Mouse (Mus musculus): ENCODE data around the gene Rab3c. TPM values are rescaled to one million over a fixed set of nuclear protein-coding genes. Genes with fewer than 3 reads are reported as not detected.
A peak's percentile ranks its signal among the peaks of the same experiment; 100 is the strongest.

The Rab3c gene
- polyA plus RNA-seq, 1 experiment: not detected

GRCm38 (mm10) chr13:110031886-110032285, 248.9 kb downstream of the Rab3c start:
- Histone ChIP-seq H3K27ac (ENCODE audit: insufficient read depth, low read length) (no peak overlapping the region), H3K9me3 (replicated peaks; ENCODE audit: control insufficient read depth, insufficient read depth, low read length, poor library complexity, severe bottlenecking) (no peaks in the 10 kb centered on the region), H3K4me1 (ENCODE audit: control insufficient read depth, insufficient read depth, low read length) (no peaks in the 10 kb centered on the region), H3K9ac (ENCODE audit: low read depth, poor library complexity, severe bottlenecking) (no peak overlapping the region), H3K27me3 (ENCODE audit: control insufficient read depth, insufficient read depth, low read length, poor library complexity, severe bottlenecking) (no peaks in the 10 kb centered on the region), H3K4me3 (ENCODE audit: low read depth, low read length) (no peak overlapping the region), H3K36me3 (ENCODE audit: control insufficient read depth, insufficient read depth, low read length, poor library complexity, severe bottlenecking) (no peaks in the 10 kb centered on the region)
- no peak for TF ChIP-seq EP300 (IDR thresholded peaks at IDR 0.05; ENCODE audit: insufficient read depth, low read depth, low read length)
- TF ChIP-seq POLR2A (IDR thresholded peaks at IDR 0.05; ENCODE audit: insufficient read depth, low read length): no peak
- no peak for TF ChIP-seq CTCF (IDR thresholded peaks at IDR 0.05; ENCODE audit: low read depth, low read length)

DNA sequence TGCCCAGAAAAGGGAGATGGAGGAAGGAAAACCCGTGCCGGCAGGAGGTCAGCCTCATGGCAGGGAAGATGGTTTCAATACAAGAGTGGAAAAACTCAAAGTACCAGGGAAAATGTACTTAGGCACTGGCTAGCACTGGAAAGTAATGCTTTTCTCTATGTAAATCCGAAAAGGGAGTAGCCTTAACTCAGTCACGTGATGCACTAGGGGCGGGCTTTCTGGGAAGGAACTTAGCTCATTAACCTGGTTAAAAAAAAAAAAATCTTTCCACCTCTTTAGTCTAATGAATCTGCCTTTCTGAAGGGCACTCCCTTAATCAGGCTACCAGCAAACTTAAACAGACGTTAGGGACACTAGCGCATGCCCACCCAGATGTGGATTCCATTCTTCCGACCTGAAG, 249.7 kb downstream of the Rab3c start:
- Histone ChIP-seq H3K4me3 (ENCODE audit: low read depth, low read length) (no peak overlapping the region), H3K27me3 (ENCODE audit: control insufficient read depth, insufficient read depth, low read length, poor library complexity, severe bottlenecking) (no peaks in the 10 kb centered on the region)

DNA sequence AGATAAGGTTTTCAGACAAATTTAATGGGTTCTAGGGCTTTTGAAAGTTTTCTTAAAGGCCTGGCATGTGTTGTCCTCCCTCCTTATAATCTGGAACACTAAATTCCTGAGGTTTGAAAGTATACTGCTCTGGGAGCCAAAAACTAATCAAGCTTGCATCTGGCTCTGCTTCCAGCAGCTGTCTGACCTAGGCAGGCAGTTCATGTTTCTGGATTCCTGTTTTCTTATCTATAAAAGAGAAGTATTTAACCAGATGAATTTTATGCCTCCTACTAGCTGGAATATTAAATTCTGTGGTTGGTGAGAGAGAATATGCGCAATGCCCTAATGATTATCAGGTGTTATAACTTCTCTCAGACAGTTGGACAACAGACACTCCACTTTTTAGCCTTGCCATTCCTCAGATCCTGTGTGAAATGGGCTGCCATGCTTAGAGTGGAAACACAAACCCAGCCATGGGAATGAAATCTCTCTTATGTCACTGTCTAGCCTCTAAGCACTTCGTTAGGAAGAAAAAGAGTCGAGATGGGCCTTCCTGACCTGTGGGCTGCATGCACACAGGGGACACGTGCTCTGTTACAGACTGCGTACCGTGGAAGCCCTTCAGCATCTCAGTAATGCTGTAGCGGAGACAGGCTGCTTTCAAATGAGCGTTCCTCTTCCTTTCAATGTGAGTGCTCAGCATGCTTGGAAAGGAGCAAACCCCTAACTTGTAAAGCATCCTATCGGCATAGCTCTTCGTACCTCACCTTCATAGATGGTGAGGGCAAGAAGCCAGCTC, 256.2 kb downstream of the Rab3c start:
- Histone ChIP-seq H3K4me3 (ENCODE audit: low read depth, low read length) (no peak overlapping the region), H3K27me3 (ENCODE audit: control insufficient read depth, insufficient read depth, low read length, poor library complexity, severe bottlenecking) (no peaks in the 10 kb centered on the region), H3K9ac (ENCODE audit: low read depth, poor library complexity, severe bottlenecking) (no peak overlapping the region), H3K9me3 (replicated peaks; ENCODE audit: control insufficient read depth, insufficient read depth, low read length, poor library complexity, severe bottlenecking) (peaks cover 3% of the 10 kb centered on the region), H3K27ac (ENCODE audit: insufficient read depth, low read length) (no peak overlapping the region), H3K4me1 (ENCODE audit: control insufficient read depth, insufficient read depth, low read length) (no peaks in the 10 kb centered on the region), H3K36me3 (ENCODE audit: control insufficient read depth, insufficient read depth, low read length, poor library complexity, severe bottlenecking) (no peaks in the 10 kb centered on the region)
- TF ChIP-seq CTCF (IDR thresholded peaks at IDR 0.05; ENCODE audit: low read depth, low read length) (no peak), POLR2A (IDR thresholded peaks at IDR 0.05; ENCODE audit: insufficient read depth, low read length) (no peak), EP300 (IDR thresholded peaks at IDR 0.05; ENCODE audit: insufficient read depth, low read depth, low read length) (no peak)

More for the DNA sequence above, 249.7 kb downstream of the Rab3c start:
- no peaks in the 10 kb centered on the region for H3K4me1 ChIP-seq (ENCODE audit: control insufficient read depth, insufficient read depth, low read length)
- TF ChIP-seq EP300 (IDR thresholded peaks at IDR 0.05; ENCODE audit: insufficient read depth, low read depth, low read length): no peak
- no peak for TF ChIP-seq POLR2A (IDR thresholded peaks at IDR 0.05; ENCODE audit: insufficient read depth, low read length)
- TF ChIP-seq CTCF (IDR thresholded peaks at IDR 0.05; ENCODE audit: low read depth, low read length): no peak
- no peaks in the 10 kb centered on the region for H3K36me3 ChIP-seq (ENCODE audit: control insufficient read depth, insufficient read depth, low read length, poor library complexity, severe bottlenecking)
- no peak overlapping the region for H3K27ac ChIP-seq (ENCODE audit: insufficient read depth, low read length)
- no peaks in the 10 kb centered on the region for H3K9me3 ChIP-seq (replicated peaks; ENCODE audit: control insufficient read depth, insufficient read depth, low read length, poor library complexity, severe bottlenecking)
- no peak overlapping the region for H3K9ac ChIP-seq (ENCODE audit: low read depth, poor library complexity, severe bottlenecking)

DNA sequence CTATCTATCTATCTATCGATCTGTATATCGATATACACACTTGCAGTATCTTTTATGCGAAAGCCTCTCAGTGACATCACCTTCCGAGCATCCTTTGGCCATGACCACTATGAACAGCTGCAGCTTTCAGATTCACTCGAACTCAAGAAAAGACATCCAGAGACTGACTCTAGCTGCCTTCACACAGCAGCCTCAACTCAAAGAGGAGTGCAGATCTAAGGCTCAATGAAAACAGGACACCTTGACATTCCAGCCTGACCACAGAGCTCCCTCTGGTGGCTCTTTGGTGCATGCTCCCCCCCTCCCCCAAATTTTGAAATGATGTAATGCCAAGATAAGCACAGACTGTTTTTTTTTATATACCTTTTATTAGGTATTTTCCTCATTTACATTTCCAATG, 257.8 kb downstream of the Rab3c start:
- H3K9ac ChIP-seq (ENCODE audit: low read depth, poor library complexity, severe bottlenecking): no peak overlapping the region
- H3K4me3 ChIP-seq (ENCODE audit: low read depth, low read length): no peak overlapping the region
- TF ChIP-seq POLR2A (IDR thresholded peaks at IDR 0.05; ENCODE audit: insufficient read depth, low read length): no peak
- peak; percentile 78 for TF ChIP-seq CTCF (IDR thresholded peaks at IDR 0.05; ENCODE audit: low read depth, low read length)
- no peaks in the 10 kb centered on the region for H3K27me3 ChIP-seq (ENCODE audit: control insufficient read depth, insufficient read depth, low read length, poor library complexity, severe bottlenecking)
- H3K4me1 ChIP-seq (ENCODE audit: control insufficient read depth, insufficient read depth, low read length): no peaks in the 10 kb centered on the region
- H3K27ac ChIP-seq (ENCODE audit: insufficient read depth, low read length): no peak overlapping the region
- no peaks in the 10 kb centered on the region for H3K36me3 ChIP-seq (ENCODE audit: control insufficient read depth, insufficient read depth, low read length, poor library complexity, severe bottlenecking)
- H3K9me3 ChIP-seq (replicated peaks; ENCODE audit: control insufficient read depth, insufficient read depth, low read length, poor library complexity, severe bottlenecking): peaks cover 3% of the 10 kb centered on the region

GRCm38 (mm10) chr13:110019774-110020173, 261.0 kb downstream of the Rab3c start:
- Histone ChIP-seq H3K27me3 (ENCODE audit: control insufficient read depth, insufficient read depth, low read length, poor library complexity, severe bottlenecking) (no peaks in the 10 kb centered on the region), H3K9ac (ENCODE audit: low read depth, poor library complexity, severe bottlenecking) (peak overlapping the region; percentile 19), H3K9me3 (replicated peaks; ENCODE audit: control insufficient read depth, insufficient read depth, low read length, poor library complexity, severe bottlenecking) (peaks cover 3% of the 10 kb centered on the region), H3K27ac (ENCODE audit: insufficient read depth, low read length) (peak overlapping the region; percentile 79), H3K4me3 (ENCODE audit: low read depth, low read length) (peak overlapping the region; percentile 3; the same call in 1 of the 2 replicates), H3K4me1 (ENCODE audit: control insufficient read depth, insufficient read depth, low read length) (no peaks in the 10 kb centered on the region), H3K36me3 (ENCODE audit: control insufficient read depth, insufficient read depth, low read length, poor library complexity, severe bottlenecking) (no peaks in the 10 kb centered on the region)
- TF ChIP-seq EP300 (IDR thresholded peaks at IDR 0.05; ENCODE audit: insufficient read depth, low read depth, low read length) (no peak), CTCF (IDR thresholded peaks at IDR 0.05; ENCODE audit: low read depth, low read length) (no peak), POLR2A (IDR thresholded peaks at IDR 0.05; ENCODE audit: insufficient read depth, low read length) (no peak)

DNA sequence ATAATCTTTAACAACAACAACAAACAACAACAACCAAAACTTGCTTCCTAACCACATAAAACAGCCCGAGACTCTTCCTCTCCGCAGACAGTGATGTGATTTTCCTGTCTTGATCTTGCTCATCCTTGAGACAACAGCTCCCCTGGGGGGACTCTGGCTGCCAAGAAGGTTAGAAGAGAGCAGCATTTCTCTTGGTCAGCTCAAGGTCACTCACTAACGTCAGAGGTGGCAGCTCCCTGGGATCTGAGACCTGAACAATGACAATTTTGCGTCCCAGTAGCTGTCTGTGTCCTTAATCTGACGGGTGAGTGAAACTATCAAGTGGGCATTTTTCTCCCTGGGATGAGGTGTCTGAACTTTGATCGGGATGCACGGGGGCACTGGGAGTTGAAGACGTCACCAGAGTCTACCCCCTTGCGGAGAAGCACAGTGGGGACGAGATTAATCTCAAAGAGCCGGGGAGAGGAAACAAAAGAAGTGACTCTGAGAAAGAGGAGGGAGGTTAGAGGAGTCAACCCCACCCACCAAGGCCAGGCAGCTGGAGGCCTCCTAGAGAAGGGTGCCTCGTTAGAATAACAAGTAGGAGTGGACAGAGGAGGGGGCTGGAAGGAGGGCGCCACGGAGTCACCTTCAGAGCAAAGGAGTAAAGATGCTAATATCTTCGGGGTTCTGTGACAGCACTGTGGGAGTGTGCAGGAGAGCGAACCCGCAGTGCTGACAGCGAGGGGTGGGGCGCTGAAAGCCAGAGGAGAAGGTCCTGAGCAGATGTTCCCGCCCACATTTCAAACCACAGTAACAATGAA, 261.7 kb downstream of the Rab3c start:
- H3K4me3 ChIP-seq (ENCODE audit: low read depth, low read length): peak overlapping the region; percentile 46
- H3K9ac ChIP-seq (ENCODE audit: low read depth, poor library complexity, severe bottlenecking): no peak overlapping the region
- H3K4me1 ChIP-seq (ENCODE audit: control insufficient read depth, insufficient read depth, low read length): no peaks in the 10 kb centered on the region
- H3K36me3 ChIP-seq (ENCODE audit: control insufficient read depth, insufficient read depth, low read length, poor library complexity, severe bottlenecking): no peaks in the 10 kb centered on the region
- no peaks in the 10 kb centered on the region for H3K27me3 ChIP-seq (ENCODE audit: control insufficient read depth, insufficient read depth, low read length, poor library complexity, severe bottlenecking)
- TF ChIP-seq POLR2A (IDR thresholded peaks at IDR 0.05; ENCODE audit: insufficient read depth, low read length): no peak
- peak; percentile 96 for TF ChIP-seq EP300 (IDR thresholded peaks at IDR 0.05; ENCODE audit: insufficient read depth, low read depth, low read length)
- peak overlapping the region; percentile 98 for H3K27ac ChIP-seq (ENCODE audit: insufficient read depth, low read length)
- H3K9me3 ChIP-seq (replicated peaks; ENCODE audit: control insufficient read depth, insufficient read depth, low read length, poor library complexity, severe bottlenecking): peaks cover 3% of the 10 kb centered on the region

Measured in ES-Bruce4 (cell line).